Mouse (Mus musculus) hindbrain, postnatal 0 days (tissue): ENCODE data around the gene Trim75. TPM values are rescaled to one million over a fixed set of nuclear protein-coding genes. Genes with fewer than 3 reads are reported as not detected.
A peak's percentile ranks its signal among the peaks of the same experiment; 100 is the strongest.

Experiments used
- ATAC-seq: fragments of 200-750 bp; cut with Nextera tagmentation; 2 replicates; pipeline ENCODE4 v1.8.0; 2017; ENCODE audit warnings: mild to moderate bottlenecking, moderate TSS enrichment, moderate library complexity
- DNase-seq: peaks from one replicate; pipeline ENCODE4 v3.0.0-alpha.2; 2015; ENCODE audit warnings: low spot score
- H3K27ac ChIP-seq: fragments of 300-500 bp; sonication (generic); 2 replicates; pipeline ENCODE4 v1.5.1; 2014; ENCODE audit warnings: mild to moderate bottlenecking
- H3K27me3 ChIP-seq: fragments of 300-500 bp; sonication (generic); 2 replicates; pipeline ENCODE4 v1.6.1; 2014; ENCODE audit warnings: low read length, mixed read lengths; ENCODE audit not compliant: insufficient read depth
- H3K36me3 ChIP-seq: fragments of 300-500 bp; sonication (generic); 2 replicates; pipeline ENCODE4 v1.6.1; 2014; ENCODE audit warnings: low read length, mixed read lengths; ENCODE audit not compliant: insufficient read depth
- H3K4me1 ChIP-seq: fragments of 300-500 bp; sonication (generic); 2 replicates; pipeline ENCODE4 v1.6.1; 2014; ENCODE audit warnings: antibody characterized with exemption, low read length, mixed read lengths; ENCODE audit not compliant: insufficient read depth
- H3K4me2 ChIP-seq: fragments of 300-500 bp; sonication (generic); 2 replicates; pipeline ENCODE4 v1.6.1; 2014; ENCODE audit warnings: low read depth, mild to moderate bottlenecking, low read length, moderate library complexity, mixed read lengths
- H3K4me3 ChIP-seq: fragments of 300-500 bp; sonication (generic); 2 replicates; pipeline ENCODE4 v1.5.1; 2014; ENCODE audit warnings: low read length
- H3K9ac ChIP-seq: fragments of 300-500 bp; sonication (generic); replicated peaks from 2 replicates; pipeline ENCODE4 v1.6.1; 2014; ENCODE audit warnings: mild to moderate bottlenecking, low read length, moderate library complexity, mixed read lengths
- H3K9me3 ChIP-seq: fragments of 300-500 bp; sonication (generic); 2 replicates; pipeline ENCODE4 v1.6.1; 2016; ENCODE audit warnings: low read length, mixed read lengths
- CTCF ChIP-seq: IDR thresholded peaks from 2 replicates; pipeline ENCODE4 v1.5.1; 2016; ENCODE audit warnings: antibody characterized with exemption, control low read depth, low read depth
- WGBS: fragments of 180-500 bp; shearing (Covaris S2); extraction: QIAGEN DNeasy Blood & Tissue Kit; methylation state at CpG from one replicate; pipeline ENCODE4 v1.1.7; 2014; 5-methylcytosine and 5-hydroxymethylcytosine counted together
- polyA plus RNA-seq: library from polyadenylated mRNA; unstranded; fragments of >200 nt; fragmentation: Nextera tagmentation; extraction: Ambion mirVana; gene quantifications from 2 replicates; pipeline ENCODE4 v1.2.1, GENCODE M21; 2015
- total RNA-seq: library from RNA; depleted of rRNA; stranded (reverse); fragments of >200 nt; gene quantifications from 2 replicates; pipeline ENCODE4 v1.2.3, GENCODE M21; 2014

Trim75 gene
- total and polyA plus RNA-seq, 2 experiments from 2014 or later, result not detected

GRCm38 (mm10) chr8:64962836-64963235 is 24.8 kb downstream of the Trim75 start:
- Histone ChIP-seq H3K36me3 (peaks cover 14% of the 10 kb centered on the region; the same call in 1 of the 2 replicates), H3K9ac (no peak overlapping the region), H3K27ac (no peak overlapping the region), H3K9me3 (no peaks in the 10 kb centered on the region), H3K4me2 (no peak overlapping the region), H3K4me1 (no peaks in the 10 kb centered on the region), H3K27me3 (no peaks in the 10 kb centered on the region), H3K4me3 (no peak overlapping the region)
- peak; percentile 57 for TF ChIP-seq CTCF
- ATAC-seq (0 out of 2 replicates have a peak, but pooled peaks have one; percentile 35), DNase-seq (peak; percentile 41)

GRCm38 (mm10) chr8:64959025-64959424 is 28.6 kb downstream of the Trim75 start:
- no peak overlapping the region for H3K9ac ChIP-seq
- no peaks in the 10 kb centered on the region for H3K9me3 ChIP-seq
- TF ChIP-seq CTCF, result no peak
- no peak overlapping the region for H3K4me3 ChIP-seq
- H3K4me1 ChIP-seq, result no peaks in the 10 kb centered on the region
- ATAC-seq (no peak), DNase-seq (no peak)
- H3K4me2 ChIP-seq, result no peak overlapping the region
- WGBS, result 84% methylated on average over 9 of the region's 9 CpGs
- 0 out of 2 replicates have a peak, but pooled peaks cover 9% of the 10 kb centered on the region for H3K36me3 ChIP-seq
- no peak overlapping the region for H3K27ac ChIP-seq
- H3K27me3 ChIP-seq, result no peaks in the 10 kb centered on the region

- DNase-seq (no peak), ATAC-seq (no peak)
- H3K4me1 ChIP-seq, result peaks cover 4% of the 10 kb centered on the region; the same call in 1 of the 2 replicates
- H3K27me3 ChIP-seq, result no peaks in the 10 kb centered on the region
- TF ChIP-seq CTCF, result no peak
- H3K36me3 ChIP-seq, result no peaks in the 10 kb centered on the region
- no peaks in the 10 kb centered on the region for H3K9me3 ChIP-seq
- H3K4me2 ChIP-seq, result no peak overlapping the region
- H3K27ac ChIP-seq, result no peak overlapping the region
- 84% methylated on average over 6 of the region's 6 CpGs for WGBS
- no peak overlapping the region for H3K9ac ChIP-seq
- no peak overlapping the region for H3K4me3 ChIP-seq
These were observed 35.5 kb downstream of the Trim75 start for GRCm38 (mm10) chr8:64952101-64952500.

GRCm38 (mm10) chr8:64948371-64948770 is 39.3 kb downstream of the Trim75 start:
- Histone ChIP-seq H3K9ac (no peak overlapping the region), H3K36me3 (no peaks in the 10 kb centered on the region), H3K27me3 (no peaks in the 10 kb centered on the region), H3K4me1 (peaks cover 4% of the 10 kb centered on the region; the same call in 1 of the 2 replicates), H3K9me3 (no peaks in the 10 kb centered on the region), H3K4me3 (no peak overlapping the region), H3K4me2 (peak overlapping the region; percentile 59), H3K27ac (no peak overlapping the region)
- ATAC-seq, result no peak
- WGBS, result 89% methylated on average over 1 of the region's 1 CpGs
- DNase-seq, result no peak
- TF ChIP-seq CTCF, result no peak

GRCm38 (mm10) chr8:64947698-64948034 is 40.0 kb downstream of the Trim75 start:
- peak overlapping the region; percentile 85 for H3K4me3 ChIP-seq
- no peaks in the 10 kb centered on the region for H3K36me3 ChIP-seq
- H3K9me3 ChIP-seq, result no peaks in the 10 kb centered on the region
- 6% methylated on average over 10 of the region's 10 CpGs for WGBS
- H3K4me1 ChIP-seq, result peaks cover 4% of the 10 kb centered on the region; the same call in 1 of the 2 replicates
- no peaks in the 10 kb centered on the region for H3K27me3 ChIP-seq
- peak overlapping the region; percentile 59 for H3K4me2 ChIP-seq
- H3K27ac ChIP-seq, result peak overlapping the region; percentile 94
- DNase-seq, result no peak
- no peak for ATAC-seq
- no peak for TF ChIP-seq CTCF
- H3K9ac ChIP-seq, result peak overlapping the region; percentile 75

GRCm38 (mm10) chr8:64946820-64947697 is 40.6 kb downstream of the Trim75 start, which contains the start of gene Tmem192:
Tmem192 (plus strand) TSS chr8:64947185.
- WGBS, result under 1% methylated on average over 63 of the region's 73 CpGs
- Histone ChIP-seq H3K4me1 (peaks cover 4% of the 10 kb centered on the region; the same call in 1 of the 2 replicates), H3K27ac (peak within 1 kb of the TSS; percentile 94), H3K36me3 (no peaks in the 10 kb centered on the region), H3K4me2 (peak within 1 kb of the TSS; percentile 59), H3K9me3 (no peaks in the 10 kb centered on the region), H3K27me3 (no peaks in the 10 kb centered on the region), H3K9ac (peak within 1 kb of the TSS; percentile 75), H3K4me3 (peak within 1 kb of the TSS; percentile 85)
- DNase-seq (peak; percentile 93), ATAC-seq (peak; percentile 94)
- no peak; the same call in 1 of the 2 replicates for TF ChIP-seq CTCF

GRCm38 (mm10) chr8:64946441-64946819 is 41.2 kb downstream of the Trim75 start:
- Histone ChIP-seq H3K9ac (no peak overlapping the region), H3K4me1 (peaks cover 4% of the 10 kb centered on the region; the same call in 1 of the 2 replicates), H3K27ac (no peak overlapping the region), H3K36me3 (no peaks in the 10 kb centered on the region), H3K27me3 (no peaks in the 10 kb centered on the region), H3K4me2 (peak overlapping the region; percentile 59), H3K9me3 (no peaks in the 10 kb centered on the region), H3K4me3 (peak overlapping the region; percentile 85)
- no peak for TF ChIP-seq CTCF
- 43% methylated on average over 8 of the region's 8 CpGs for WGBS
- DNase-seq (no peak), ATAC-seq (no peak)
